Mouse (Mus musculus): Measurements from ENCODE around the gene Dmwd. TPM values are rescaled to one million over a fixed set of nuclear protein-coding genes. Genes with fewer than 3 reads are reported as not detected.

Dmwd gene
- polyA plus RNA-seq, 1 experiment = 83.1 TPM

DNA sequence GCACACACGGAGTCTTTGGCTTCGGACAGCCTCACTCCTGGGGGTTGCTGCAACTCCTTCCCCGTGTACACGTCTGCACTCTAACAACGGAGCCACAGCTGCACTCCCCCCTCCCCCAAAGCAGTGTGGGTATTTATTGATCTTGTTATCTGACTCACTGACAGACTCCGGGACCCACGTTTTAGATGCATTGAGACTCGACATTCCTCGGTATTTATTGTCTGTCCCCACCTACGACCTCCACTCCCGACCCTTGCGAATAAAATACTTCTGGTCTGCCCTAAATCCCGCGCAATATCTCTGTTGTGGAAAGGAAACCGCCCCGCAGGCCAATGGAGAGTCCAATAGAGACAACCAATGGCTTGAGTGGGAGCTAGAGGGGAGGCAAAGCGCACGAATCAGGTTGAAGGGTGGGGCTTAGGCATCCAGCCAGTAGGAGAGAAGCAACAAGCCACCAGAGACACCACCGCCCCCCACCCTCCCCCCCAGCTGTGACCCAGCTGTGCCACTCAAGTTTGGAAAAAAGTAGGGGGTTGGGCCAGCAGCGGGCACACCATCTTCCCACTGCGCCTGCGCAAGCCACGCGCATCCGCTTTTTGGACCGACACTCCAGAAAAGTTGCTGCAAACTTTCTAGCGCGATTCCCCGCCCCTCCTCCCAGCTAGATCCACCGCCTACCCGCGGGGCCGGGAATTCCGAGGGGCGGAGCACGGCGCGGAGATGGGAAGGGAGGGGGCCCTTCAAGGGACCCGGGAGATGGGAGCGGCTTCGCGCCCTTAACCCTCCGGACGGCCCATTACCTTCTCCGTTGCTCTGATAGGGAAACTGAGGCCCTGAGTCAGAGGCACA, 17.7 kb downstream of the Dmwd start:
- peaks cover 28% of the 10 kb centered on the region for H3K36me3 ChIP-seq (ENCODE audit: control insufficient read depth, insufficient read depth)
- H3K79me2 ChIP-seq (ENCODE audit: control insufficient read depth, insufficient read depth) = no peaks in the 10 kb centered on the region
- H3K79me3 ChIP-seq (ENCODE audit: low read depth) = no peaks in the 10 kb centered on the region
- H3K4me3 ChIP-seq (ENCODE audit: insufficient read depth, poor library complexity, severe bottlenecking) = peak overlapping the region; percentile 29
- H3ac ChIP-seq (ENCODE audit: control insufficient read depth, insufficient read length, low read depth) = peak overlapping the region; percentile 53
- no peaks in the 10 kb centered on the region for H3K27me3 ChIP-seq (ENCODE audit: control insufficient read depth, insufficient read depth, insufficient read length)
- TF ChIP-seq MAX (IDR thresholded peaks at IDR 0.05) = no peak

DNA sequence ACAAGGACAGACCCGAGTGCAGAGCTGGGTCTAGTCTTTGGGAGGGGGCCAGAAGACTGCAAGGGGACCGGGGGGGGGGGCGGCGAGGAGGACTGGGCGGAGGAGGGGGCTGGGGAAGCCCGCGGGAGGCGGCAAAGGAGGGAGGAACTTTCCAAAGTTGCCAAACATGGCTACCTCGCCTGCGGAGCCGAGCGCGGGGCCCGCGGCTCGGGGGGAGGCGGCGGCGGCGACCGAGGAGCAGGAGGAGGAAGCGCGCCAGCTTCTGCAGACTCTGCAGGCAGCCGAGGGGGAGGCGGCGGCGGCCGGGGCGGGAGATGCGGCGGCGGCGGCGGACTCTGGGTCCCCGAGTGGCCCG, 18.4 kb downstream of the Dmwd start, which contains the start of gene Six5:
Gene Six5 (plus strand): TSS at position 124 of the 355 bp plus-strand sequence.
- Histone ChIP-seq H3K36me3 (ENCODE audit: control insufficient read depth, insufficient read depth) (peaks cover 21% of the 10 kb centered on the region), H3K79me3 (ENCODE audit: low read depth) (no peaks in the 10 kb centered on the region), H3ac (ENCODE audit: control insufficient read depth, insufficient read length, low read depth) (peak within 1 kb of the TSS; percentile 80), H3K27me3 (ENCODE audit: control insufficient read depth, insufficient read depth, insufficient read length) (no peaks in the 10 kb centered on the region), H3K4me3 (ENCODE audit: insufficient read depth, poor library complexity, severe bottlenecking) (peak within 1 kb of the TSS; percentile 29), H3K79me2 (ENCODE audit: control insufficient read depth, insufficient read depth) (no peaks in the 10 kb centered on the region)
- no peak for TF ChIP-seq MYOD1 (IDR thresholded peaks at IDR 0.05; ENCODE audit: control insufficient read depth, insufficient read length, low read depth)
- no peak for TF ChIP-seq MYOG (IDR thresholded peaks at IDR 0.05; ENCODE audit: control insufficient read depth, extremely low read depth, insufficient read length)
- TF ChIP-seq CEBPB (IDR thresholded peaks at IDR 0.05; ENCODE audit: low read depth) = no peak
- no peak for TF ChIP-seq USF1 (IDR thresholded peaks at IDR 0.05; ENCODE audit: low read depth)
- TF ChIP-seq CTCF (IDR thresholded peaks at IDR 0.05; ENCODE audit: control insufficient read depth, insufficient read depth, insufficient read length) = no peak
- TF ChIP-seq FOSL1 (IDR thresholded peaks at IDR 0.05; ENCODE audit: insufficient read depth, low read length, poor library complexity, severe bottlenecking) = no peak
- no peak for TF ChIP-seq MAX (IDR thresholded peaks at IDR 0.05)

DNA sequence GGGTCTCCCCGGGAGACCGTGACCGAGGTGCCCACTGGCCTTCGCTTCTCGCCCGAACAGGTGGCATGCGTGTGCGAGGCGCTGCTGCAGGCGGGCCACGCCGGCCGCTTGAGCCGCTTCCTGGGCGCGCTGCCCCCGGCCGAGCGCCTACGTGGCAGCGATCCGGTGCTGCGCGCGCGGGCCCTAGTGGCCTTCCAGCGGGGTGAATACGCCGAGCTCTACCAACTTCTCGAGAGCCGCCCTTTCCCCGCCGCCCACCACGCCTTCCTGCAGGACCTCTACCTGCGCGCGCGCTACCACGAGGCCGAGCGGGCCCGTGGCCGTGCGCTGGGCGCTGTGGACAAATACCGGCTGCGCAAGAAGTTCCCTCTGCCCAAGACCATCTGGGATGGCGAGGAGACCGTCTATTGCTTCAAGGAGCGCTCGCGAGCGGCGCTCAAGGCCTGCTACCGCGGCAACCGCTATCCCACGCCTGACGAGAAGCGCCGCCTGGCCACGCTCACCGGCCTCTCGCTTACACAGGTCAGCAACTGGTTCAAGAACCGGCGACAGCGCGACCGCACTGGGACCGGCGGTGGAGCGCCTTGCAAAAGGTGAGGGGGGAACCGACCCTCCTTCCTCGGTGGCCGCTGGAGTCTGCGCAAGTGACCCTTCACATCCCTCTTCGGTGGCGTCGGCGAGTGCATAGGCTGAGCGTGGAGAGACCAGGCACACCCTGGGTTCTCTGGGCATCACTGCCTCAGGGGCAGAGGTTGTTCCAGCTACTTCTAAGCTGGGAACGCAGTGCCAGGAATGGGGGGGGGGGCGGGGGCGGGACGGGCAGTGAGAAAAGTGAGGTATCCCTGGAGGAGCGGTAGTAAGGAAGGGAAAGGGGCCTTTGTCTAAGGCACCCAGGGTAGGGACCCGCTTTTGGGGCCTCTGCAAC, 19.1 kb downstream of the Dmwd start:
- Histone ChIP-seq H3K79me2 (ENCODE audit: control insufficient read depth, insufficient read depth) (no peaks in the 10 kb centered on the region), H3K27me3 (ENCODE audit: control insufficient read depth, insufficient read depth, insufficient read length) (no peaks in the 10 kb centered on the region), H3K4me3 (ENCODE audit: insufficient read depth, poor library complexity, severe bottlenecking) (peak overlapping the region; percentile 29), H3ac (ENCODE audit: control insufficient read depth, insufficient read length, low read depth) (peak overlapping the region; percentile 80), H3K36me3 (ENCODE audit: control insufficient read depth, insufficient read depth) (peaks cover 15% of the 10 kb centered on the region), H3K79me3 (ENCODE audit: low read depth) (no peaks in the 10 kb centered on the region)
- TF ChIP-seq MYOD1 (IDR thresholded peaks at IDR 0.05; ENCODE audit: control insufficient read depth, insufficient read length, low read depth) (no peak), CEBPB (IDR thresholded peaks at IDR 0.05; ENCODE audit: low read depth) (no peak), MYOG (IDR thresholded peaks at IDR 0.05; ENCODE audit: control insufficient read depth, extremely low read depth, insufficient read length) (no peak), FOSL1 (IDR thresholded peaks at IDR 0.05; ENCODE audit: insufficient read depth, low read length, poor library complexity, severe bottlenecking) (no peak), CTCF (IDR thresholded peaks at IDR 0.05; ENCODE audit: control insufficient read depth, insufficient read depth, insufficient read length) (no peak), USF1 (IDR thresholded peaks at IDR 0.05; ENCODE audit: low read depth) (no peak), MAX (IDR thresholded peaks at IDR 0.05) (no peak)

DNA sequence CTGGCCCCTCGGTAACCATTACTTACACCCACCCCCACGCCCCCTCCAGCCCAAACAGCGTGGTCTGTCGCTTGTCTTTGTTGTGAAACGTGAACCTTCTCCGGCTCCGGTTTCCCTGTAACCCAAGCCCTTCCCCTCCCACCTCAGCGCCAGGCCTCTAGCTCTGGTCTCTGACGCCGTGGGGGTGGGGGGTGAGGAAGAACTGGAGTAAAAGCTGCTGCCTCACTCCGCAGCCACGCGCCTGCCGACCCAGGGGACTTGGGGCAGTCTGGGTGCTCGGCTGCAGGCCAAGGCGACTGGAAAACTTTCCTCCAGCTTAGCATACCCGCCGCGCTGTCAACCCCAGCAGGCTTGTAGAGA, 19.7 kb downstream of the Dmwd start:
- Histone ChIP-seq H3K4me3 (ENCODE audit: insufficient read depth, poor library complexity, severe bottlenecking) (peak overlapping the region; percentile 29), H3K27me3 (ENCODE audit: control insufficient read depth, insufficient read depth, insufficient read length) (no peaks in the 10 kb centered on the region), H3ac (ENCODE audit: control insufficient read depth, insufficient read length, low read depth) (no peak overlapping the region), H3K79me2 (ENCODE audit: control insufficient read depth, insufficient read depth) (no peaks in the 10 kb centered on the region), H3K79me3 (ENCODE audit: low read depth) (no peaks in the 10 kb centered on the region), H3K36me3 (ENCODE audit: control insufficient read depth, insufficient read depth) (peaks cover 9% of the 10 kb centered on the region)
- TF ChIP-seq MAX (IDR thresholded peaks at IDR 0.05) (peak; percentile 73), CTCF (IDR thresholded peaks at IDR 0.05; ENCODE audit: control insufficient read depth, insufficient read depth, insufficient read length) (no peak)

DNA sequence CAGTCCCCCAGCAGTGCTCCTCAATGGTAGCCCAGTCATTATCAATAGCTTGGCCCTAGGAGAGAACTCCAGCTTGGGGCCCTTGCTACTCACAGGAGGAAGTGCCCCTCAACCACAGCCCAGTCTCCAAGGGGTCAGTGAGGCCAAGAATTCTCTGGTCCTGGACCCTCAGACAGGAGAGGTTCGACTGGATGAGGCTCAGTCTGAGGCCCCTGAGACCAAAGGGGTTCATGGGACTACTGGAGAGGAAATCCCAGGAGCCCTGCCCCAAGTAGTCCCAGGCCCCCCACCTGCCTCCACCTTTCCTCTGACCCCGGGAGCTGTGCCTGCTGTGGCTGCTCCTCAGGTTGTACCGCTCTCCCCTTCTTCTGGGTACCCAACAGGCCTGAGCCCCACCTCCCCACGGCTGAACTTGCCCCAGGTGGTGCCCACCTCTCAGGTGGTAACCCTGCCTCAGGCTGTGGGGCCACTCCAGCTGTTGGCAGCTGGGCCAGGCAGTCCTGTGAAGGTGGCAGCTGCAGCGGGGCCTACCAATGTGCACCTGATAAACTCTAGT, 20.5 kb downstream of the Dmwd start:
- Histone ChIP-seq H3ac (ENCODE audit: control insufficient read depth, insufficient read length, low read depth) (no peak overlapping the region), H3K27me3 (ENCODE audit: control insufficient read depth, insufficient read depth, insufficient read length) (no peaks in the 10 kb centered on the region), H3K36me3 (ENCODE audit: control insufficient read depth, insufficient read depth) (peaks cover 5% of the 10 kb centered on the region), H3K4me3 (ENCODE audit: insufficient read depth, poor library complexity, severe bottlenecking) (no peak overlapping the region), H3K79me2 (ENCODE audit: control insufficient read depth, insufficient read depth) (no peaks in the 10 kb centered on the region), H3K79me3 (ENCODE audit: low read depth) (no peaks in the 10 kb centered on the region)
- TF ChIP-seq MAX (IDR thresholded peaks at IDR 0.05) = no peak
- TF ChIP-seq FOSL1 (IDR thresholded peaks at IDR 0.05; ENCODE audit: insufficient read depth, low read length, poor library complexity, severe bottlenecking) = no peak
- TF ChIP-seq USF1 (IDR thresholded peaks at IDR 0.05; ENCODE audit: low read depth) = no peak
- TF ChIP-seq MYOG (IDR thresholded peaks at IDR 0.05; ENCODE audit: control insufficient read depth, extremely low read depth, insufficient read length) = no peak
- TF ChIP-seq CTCF (IDR thresholded peaks at IDR 0.05; ENCODE audit: control insufficient read depth, insufficient read depth, insufficient read length) = no peak
- no peak for TF ChIP-seq CEBPB (IDR thresholded peaks at IDR 0.05; ENCODE audit: low read depth)
- TF ChIP-seq MYOD1 (IDR thresholded peaks at IDR 0.05; ENCODE audit: control insufficient read depth, insufficient read length, low read depth) = no peak

All from C2C12 (cell line).